Mouse (Mus musculus): Measurements from ENCODE around the gene 4930519P11Rik.

DNA sequence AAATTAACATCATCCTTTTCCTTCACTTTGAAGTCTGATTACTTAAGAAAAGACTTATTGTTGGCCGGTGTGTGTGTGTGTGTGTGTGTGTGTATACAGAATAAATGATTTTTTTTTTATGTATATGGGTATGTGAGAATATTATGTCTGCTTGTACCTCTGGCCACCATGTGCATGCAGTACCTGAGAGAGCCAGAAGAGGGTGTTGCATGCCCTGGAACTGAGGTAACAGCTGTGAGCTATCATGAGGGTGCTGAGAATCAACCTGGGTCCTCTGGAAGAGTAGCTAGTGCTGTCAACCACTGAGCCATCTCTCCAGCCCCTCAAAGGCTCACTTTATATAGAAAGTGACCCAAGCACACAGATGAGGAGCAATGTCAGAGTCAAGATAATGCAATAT lies 31.8 kb downstream of the 4930519P11Rik start:
- no peak for TF ChIP-seq POLR2A (IDR thresholded peaks at IDR 0.05; ENCODE audit: extremely low read depth, insufficient read depth, low read length)
- TF ChIP-seq CTCF (IDR thresholded peaks at IDR 0.05; ENCODE audit: low read depth, low read length), result peak; percentile 24; the same call in 1 of the 2 replicates
